Mouse (Mus musculus) mouse embryonic stem cell (cell line): Measurements from ENCODE around the gene Naa80.

Source experiments
- in situ Hi-C, 2 experiments: fragments of 300-500 bp; cut with MboI; formaldehyde crosslinking; loops; 1 replicate in 1 of 2; 3 replicates in 1 of 2; pipeline ENCODE4 v1.14.3; 2019 to 2020; ENCODE audit warnings: low sequenced_read_pairs in 2 of 2, low pct_unique_long_range_greater_than_20kb in 1 of 2, mixed read lengths in 1 of 2; ENCODE audit not compliant: unreplicated experiment in 1 of 2

Gene Naa80

DNA sequence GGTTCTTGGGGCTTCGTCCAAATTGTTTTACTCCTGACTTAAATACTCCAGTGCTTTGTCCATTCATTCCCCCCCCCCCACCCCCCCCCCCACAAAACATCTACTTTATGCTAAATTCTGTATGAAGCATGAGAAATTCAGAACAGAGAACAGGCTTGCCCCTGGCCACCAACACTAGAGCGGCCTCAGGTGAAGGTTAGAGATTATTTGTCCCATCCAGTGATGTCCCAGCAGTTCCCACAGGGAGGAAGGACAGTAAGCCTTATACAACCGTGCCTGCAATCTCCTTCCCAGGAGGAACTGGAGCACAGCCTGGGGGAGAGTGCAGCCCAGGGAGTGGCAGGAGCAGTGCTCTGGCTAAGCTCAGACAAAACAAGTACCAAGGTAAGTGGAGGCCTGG is at the start of gene Naa80:
Gene Naa80, plus strand, starts transcription at position 301 of the 400 bp plus-strand sequence.
- in situ Hi-C loops, result no loop called here

DNA sequence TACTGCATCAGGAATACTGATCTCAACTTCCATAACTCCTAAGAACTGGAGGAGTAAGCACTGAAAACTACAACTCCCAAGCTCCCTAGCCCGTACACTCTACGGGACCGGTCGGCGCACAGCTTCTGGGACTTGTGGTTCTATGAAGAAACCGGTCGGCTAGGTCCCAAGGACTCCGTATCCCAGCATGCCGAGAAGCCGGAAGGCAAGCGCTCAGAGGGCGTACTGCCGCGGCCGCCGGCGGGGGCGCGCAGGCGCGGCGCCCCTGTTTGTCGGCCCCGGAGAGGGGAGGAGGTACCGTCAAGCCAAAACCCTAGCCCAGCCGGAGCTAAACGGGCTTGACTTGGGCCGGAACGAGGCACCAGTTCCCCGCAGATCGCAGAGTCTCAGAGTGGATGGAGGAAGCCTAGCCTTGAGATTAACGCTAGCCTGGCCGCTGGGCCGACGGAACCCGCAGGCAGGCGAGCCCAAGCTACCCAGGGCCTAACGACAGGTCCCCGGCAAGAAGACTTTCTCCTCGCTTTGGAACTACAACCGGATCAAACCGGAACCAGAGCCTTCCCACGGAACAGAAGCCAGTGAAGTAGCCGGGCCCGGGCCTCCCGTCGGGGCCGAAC is 44.8 kb upstream of the Naa80 start, which contains the start of gene Tmem115:
Gene Tmem115, plus strand, starts transcription at position 155 of the 617 bp plus-strand sequence.
- in situ Hi-C loops, result no loop called here

DNA sequence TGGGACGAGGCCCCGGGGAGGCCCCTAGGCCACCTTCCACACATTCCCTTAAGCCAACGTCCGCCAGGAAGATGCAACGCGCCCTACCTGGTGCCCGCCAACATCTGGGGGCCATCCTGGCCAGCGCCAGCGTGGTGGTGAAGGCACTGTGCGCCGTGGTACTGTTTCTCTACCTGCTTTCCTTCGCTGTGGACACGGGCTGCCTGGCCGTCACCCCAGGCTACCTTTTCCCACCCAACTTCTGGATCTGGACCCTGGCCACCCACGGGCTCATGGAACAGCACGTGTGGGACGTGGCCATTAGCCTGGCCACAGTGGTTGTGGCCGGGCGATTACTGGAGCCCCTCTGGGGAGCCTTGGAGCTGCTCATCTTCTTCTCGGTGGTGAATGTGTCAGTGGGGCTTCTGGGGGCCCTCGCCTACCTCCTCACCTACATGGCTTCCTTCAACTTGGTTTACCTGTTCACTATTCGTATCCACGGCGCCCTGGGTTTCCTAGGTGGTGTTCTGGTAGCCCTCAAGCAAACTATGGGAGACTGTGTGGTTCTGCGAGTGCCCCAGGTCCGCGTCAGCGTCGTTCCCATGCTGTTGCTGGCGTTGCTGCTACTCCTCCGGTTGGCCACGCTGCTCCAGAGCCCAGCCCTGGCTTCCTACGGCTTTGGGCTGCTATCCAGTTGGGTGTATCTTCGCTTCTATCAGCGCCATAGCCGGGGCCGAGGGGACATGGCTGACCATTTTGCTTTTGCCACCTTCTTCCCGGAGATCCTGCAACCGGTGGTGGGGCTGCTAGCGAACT is 44.1 kb upstream of the Naa80 start:
- in situ Hi-C loops, result no loop called here

DNA sequence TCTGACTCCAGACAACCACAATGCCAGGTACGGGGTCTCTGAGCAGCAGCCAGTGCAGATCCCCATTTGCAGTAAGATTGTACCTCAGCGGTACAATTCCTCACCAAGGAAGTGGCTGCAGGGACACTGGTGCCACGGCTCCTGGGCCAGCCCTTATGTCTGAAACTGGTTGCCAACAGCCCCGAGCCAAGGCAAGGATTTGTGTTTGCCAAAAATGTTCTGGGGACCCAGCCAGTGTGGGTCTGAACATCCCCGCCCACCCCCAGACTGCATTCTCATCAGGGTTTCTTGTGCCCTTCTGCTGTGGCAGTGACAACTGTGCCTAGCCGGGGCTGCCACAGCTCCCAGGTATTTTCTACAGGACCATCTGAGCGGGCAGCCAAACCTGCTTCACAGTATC is 40.5 kb upstream of the Naa80 start:
- in situ Hi-C loops, result no loop called here

DNA sequence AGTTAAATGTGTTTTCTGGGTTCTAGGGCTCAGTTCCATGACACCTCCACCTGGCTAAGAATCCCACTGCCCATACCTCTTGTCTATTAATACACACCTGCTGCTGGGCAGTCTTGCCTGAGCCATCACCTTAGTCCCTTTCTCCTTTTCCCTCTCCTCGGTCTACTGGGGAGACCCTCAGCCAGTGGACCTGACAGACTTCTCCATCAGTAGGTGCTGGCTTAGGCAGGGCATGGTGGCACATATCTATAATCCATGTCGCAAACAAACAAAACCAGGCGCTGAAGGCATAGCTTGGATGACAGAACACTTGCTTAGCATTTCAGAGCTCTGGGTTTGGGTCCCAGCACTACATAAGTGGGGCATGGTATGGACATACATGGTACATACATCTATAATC is 40.0 kb upstream of the Naa80 start:
- in situ Hi-C loops, result no loop called here

DNA sequence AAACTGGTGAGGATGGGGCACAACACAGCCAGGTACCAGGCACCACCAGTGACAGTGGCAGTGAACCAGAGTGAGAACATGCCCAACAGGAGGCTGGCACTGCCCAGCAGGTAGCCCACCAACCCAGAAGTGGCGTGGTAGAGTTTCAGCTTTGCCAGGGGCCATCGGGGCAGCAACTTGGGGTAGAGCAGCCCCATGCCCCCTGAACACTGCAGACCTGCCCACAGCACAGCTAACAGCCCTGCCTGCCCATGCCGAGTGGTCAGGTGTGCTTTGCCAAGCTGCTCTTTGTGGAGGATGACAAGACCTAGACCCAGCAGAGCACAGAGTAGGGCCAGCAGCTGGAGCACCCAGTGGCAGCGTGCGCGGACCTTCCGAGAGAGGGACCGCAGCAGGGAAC is 38.7 kb upstream of the Naa80 start:
- in situ Hi-C loops, result no loop called here

DNA sequence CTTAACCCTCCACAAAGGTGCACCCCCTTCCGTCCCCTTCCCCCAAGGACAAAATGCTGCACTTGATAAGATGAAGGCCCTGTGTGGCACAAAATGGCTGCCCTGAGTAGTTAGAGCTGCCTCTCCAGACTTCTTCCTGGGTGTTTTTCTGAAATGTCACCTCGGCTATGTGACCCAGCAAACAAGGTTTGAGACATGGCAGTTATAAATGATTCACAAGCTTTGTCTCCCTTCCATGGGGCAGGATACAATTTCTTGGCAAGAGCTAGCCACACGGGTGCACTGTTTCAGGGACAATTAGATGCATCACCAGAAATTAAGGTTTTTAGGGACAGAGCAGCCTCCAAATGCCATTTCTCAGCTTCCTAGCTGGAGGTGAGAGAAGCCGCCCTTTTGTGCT is 38.3 kb upstream of the Naa80 start:
- in situ Hi-C loops, result no loop called here

DNA sequence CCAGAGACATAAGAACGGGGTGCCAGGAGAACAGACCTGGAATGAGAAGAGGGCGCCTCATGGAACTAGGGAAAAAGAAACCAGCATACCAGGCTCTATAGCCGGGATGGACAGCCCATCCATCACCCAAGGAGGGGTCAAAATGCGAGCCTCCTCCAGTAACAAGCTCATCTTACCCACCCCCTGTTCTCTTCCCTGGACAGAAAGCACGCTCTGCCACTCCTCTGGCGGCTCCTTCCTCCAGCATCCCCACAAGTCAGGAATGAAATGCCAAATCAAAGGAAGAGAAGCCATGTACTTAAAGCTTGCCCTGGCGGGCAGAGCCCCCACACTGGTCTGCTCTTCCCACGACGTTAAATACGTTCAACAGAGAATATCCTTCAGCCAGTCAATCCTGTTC is 37.7 kb upstream of the Naa80 start:
- in situ Hi-C loops, result no loop called here

DNA sequence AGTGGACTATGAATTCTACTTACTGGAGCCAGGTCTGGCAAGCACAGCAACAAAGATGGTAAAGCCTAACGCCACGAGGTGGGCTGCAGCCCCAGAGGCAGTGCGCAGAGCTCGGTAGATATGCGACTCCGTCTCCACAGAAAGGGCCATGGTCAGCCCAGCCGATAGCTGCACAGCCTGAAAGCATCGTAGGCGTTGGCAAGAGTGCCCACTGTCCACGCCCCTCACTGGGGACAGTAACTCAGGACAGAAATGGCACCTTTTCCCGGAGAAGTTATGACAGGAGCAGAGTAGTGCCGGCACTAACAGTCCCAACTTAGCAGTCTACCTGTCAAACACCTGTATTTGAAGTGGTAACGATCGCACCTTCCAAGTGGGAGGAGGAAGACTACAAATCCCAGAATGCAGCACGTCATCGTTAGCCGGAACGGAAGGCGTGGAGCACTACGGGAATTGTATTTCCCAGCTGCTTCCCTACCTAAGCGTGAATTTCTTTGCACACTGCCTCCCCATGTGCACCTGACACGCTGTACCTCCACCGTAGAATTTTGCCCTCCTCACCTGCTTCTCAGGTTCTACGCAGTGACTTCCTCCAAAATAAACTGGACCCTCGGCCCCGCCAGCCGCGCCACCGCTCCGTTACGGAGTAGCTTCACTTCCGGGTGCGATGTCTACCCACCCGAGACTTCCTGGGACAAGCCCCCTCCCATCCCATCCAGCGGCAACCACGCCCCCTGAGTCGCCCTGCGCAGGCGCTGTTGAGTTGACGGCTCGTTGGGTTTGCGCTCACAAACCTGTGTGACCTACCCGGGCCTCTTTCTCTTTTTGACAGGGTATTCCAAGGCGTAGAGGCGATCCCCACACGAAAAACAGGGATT is 37.0 kb upstream of the Naa80 start, which contains the start of the genes Cyb561d2 and Nprl2:
Gene Cyb561d2, minus strand, starts transcription at position 720 of the 878 bp plus-strand sequence.
Gene Nprl2, plus strand, starts transcription at position 753 of the 878 bp plus-strand sequence.
- in situ Hi-C loops, result no loop called here

DNA sequence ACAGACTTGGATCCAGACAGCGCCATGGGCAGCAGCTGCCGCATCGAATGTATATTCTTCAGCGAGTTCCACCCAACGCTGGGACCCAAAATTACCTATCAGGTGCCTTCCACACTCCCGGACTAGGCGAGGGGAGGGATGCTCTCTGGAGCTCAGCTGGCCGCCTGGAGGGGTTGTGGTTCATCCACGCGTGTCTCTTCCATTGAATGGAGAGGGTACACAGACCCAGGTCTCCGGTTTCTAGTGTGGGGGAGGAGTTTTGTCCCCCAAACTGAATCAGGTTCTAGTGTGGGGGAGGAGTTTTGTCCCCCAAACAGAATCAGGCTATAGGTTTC is 36.4 kb upstream of the Naa80 start:
- in situ Hi-C loops, result no loop called here

DNA sequence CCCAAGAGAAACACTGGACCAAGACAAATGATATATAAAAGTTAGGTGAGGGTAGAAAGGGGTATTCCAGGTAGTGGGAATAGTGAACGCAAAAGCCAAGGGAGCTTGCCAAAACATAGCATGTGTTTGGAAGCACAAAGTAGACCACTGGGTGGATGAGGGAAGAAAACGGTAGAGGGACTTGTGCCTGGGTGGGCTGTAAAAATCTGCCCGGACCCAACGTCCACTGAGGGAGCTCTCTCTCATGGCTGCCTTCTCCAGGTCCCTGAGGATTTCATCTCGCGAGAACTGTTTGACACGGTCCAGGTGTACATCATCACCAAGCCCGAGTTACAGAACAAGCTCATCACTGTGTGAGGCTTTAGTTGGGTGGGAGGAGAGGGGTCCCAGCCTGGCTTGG is 36.0 kb upstream of the Naa80 start:
- in situ Hi-C loops, result no loop called here

DNA sequence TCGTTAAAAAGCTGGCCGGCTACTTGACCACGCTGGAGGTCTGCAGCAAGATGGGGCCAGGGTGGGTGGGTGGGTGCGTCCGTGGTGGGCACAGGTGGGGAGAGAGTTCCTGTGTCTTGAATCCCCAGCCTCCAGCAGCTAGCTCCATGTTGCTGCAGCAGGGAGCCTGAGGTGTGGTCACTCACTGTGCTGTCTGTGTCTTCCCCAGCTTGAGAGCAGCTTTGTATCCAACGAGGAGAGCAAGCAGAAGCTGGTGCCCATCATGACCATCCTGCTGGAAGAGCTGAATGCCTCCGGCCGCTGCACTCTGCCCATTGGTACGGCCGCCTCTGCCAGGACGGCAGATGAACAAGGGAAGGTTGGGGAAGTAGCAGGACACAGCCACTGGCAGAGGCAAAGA is 35.4 kb upstream of the Naa80 start:
- in situ Hi-C loops, result no loop called here

DNA sequence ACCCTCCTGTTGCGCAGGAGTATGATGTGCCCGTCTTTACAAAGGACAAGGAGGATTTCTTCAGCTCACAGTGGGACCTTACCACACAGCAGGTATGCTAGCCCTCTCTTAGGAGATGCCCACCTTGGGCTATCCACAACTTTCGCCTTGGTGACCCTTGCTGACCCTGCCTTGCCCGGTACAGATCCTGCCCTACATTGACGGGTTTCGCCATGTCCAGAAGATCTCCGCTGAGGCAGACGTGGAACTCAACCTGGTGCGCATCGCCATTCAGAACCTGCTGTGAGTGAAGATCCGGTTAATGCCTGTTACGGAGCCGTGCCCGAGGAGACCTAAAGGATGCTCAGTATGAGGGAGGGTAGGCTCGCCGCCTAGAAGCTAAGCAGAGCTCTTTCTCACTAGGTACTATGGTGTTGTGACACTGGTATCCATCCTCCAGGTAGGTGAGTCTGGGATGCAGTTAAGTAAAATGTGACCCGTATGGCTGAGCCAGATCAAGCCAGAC is 34.4 kb upstream of the Naa80 start:
- in situ Hi-C loops, result no loop called here

DNA sequence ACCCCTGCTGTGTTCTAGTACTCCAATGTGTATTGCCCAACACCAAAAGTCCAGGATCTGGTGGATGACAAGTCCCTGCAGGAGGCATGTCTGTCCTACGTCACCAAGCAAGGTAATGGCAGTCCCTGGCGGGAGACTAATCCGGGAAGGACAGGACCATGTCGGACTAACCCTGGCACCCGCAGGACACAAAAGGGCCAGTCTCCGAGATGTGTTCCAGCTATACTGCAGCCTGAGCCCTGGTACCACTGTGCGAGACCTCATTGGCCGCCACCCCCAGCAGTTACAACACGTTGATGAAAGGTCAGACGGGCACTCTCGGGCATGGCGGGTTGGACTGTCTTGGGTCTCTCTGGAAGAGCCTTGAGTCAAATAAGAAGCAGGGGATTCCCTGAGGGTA is 34.0 kb upstream of the Naa80 start:
- in situ Hi-C loops, result no loop called here

DNA sequence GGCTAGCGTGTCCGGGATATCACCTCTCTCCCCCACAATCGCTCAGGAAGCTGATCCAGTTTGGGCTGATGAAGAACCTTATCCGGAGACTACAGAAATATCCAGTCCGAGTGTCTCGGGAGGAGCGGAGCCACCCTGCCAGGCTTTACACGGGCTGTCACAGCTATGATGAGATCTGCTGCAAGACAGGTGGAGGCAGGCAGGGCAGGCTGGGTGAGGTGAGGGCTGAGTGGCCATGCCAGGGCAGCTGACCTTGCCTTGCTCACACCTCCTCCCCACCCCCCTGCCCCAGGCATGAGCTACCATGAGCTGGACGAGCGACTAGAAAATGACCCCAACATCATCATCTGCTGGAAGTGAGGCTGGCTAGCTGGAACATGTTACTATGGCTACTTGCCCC is 33.5 kb upstream of the Naa80 start:
- in situ Hi-C loops, result no loop called here

DNA sequence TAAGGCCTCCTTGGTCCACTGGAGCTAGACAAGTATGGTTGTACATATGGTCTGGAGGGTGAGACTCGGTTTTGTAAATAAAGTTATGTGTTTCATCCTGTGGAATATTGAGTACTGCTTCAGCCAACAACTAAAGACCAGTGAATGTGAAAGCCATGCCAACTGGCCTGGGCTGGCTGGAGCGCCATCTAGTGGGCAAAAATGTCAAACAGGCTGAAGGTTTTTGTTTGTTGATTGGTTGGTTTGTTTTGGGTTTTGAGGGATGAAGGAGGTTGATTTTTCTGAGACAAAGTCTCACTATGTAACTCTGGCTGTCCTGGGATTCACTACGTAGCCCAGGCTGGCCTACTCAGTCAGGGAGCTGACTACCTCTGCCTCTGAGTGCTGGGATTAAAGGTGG is 33.1 kb upstream of the Naa80 start:
- in situ Hi-C loops, result no loop called here

DNA sequence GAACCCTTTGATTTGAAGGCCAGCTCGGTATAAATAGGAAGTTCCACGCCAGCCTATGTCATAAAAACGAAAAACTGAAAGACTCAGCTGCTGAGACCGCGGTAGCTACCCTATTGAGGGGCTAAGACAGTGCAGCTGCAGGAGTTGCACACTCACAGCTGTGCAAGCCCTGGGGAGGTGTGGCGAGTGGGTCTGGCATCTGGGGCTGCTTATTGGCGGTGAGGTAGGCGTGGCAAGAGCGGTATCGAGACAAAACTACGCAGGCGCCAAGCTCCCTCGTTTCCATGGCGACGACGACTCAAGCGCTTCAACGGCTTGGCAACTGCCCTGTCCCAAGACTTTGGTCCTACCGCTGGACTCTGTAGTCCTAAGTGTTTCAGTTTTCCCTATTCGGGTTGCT is 31.7 kb upstream of the Naa80 start, which contains the start of gene Zmynd10:
Gene Zmynd10, plus strand, starts transcription at position 273 of the 400 bp plus-strand sequence.
- in situ Hi-C loops, result no loop called here

DNA sequence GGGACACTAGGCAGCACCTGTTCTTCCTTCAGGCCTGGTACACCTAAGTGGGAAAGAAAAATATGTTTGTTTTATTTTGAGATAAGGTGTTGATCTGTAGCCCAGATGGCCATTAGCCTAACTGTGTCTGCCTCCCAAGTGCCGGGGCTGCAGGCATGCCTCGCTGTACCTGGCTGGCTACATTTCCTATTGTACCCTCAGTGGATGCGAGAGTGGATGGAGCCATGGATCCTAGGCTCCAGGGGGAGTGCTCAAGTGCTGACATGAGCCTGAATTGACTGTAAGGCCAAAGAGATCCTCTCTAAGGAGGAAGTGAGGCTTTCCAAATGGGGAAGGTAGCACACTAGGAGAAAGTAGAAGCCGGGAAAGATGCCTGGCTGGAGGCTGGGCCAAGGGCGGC is 30.7 kb upstream of the Naa80 start:
- in situ Hi-C loops, result no loop called here

DNA sequence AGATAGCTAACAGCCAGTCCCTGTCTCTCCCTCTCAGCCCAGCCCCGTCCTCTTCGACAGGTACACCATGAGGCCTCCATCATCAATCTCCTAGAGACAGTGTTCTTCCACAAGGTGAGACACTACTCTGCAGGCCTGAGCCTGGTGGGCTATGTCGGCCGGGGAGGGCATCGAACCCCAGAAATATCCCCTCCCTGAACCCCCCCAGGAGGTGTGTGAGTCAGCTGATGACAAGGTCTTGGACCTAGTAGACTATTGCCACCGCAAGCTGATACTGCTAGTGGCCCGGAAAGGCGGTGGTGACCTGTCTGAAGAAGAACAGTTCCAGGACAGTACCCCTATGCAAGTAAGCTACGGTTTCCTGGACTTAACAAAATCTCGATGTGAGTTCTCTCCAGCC is 29.9 kb upstream of the Naa80 start:
- in situ Hi-C loops, result no loop called here
